In the genomic region with DNA sequence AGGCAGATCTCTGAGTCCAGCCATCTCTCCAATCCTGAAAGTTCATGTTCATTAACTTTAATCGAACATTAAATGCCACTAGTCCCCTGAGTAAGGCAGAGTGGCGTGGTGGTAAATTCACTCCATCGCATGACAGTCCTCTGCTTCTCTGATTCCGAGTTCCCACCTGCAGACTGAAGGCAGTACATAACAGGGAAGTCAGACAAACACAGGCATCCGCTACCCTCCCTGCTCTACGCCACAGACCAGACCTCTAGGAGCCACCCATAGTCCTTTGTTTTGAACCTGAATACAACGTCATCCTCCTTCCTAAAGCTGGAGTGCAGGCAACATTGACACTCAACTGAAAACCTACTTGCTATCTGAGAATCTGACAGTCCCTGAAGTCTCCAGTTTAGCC, we compare ENCODE assay signal across 26 mouse cellular contexts. TPM values are rescaled to one million over a fixed set of nuclear protein-coding genes. Genes with fewer than 3 reads are reported as not detected.
A peak's percentile ranks its signal among the peaks of the same experiment; 100 is the strongest.
DNase-seq lines count a peak whose midpoint lies in the region; ATAC-seq and TF ChIP-seq lines count a peak whose summit lies in the region.
"Had no signal": no experiment of that assay in that cellular context is flagged by ENCODE, and none has a peak within 500 bp of the region (broad histone marks: within the 10 kb centered on the region; RNA-seq: fewer than 3 reads in every experiment).

No protein-coding gene starts in this region.

- 74% methylated on average over 7 of the region's 7 CpGs for WGBS in forebrain, embryonic 10.5 days
- 72% methylated on average over 7 of the region's 7 CpGs for WGBS in forebrain, embryonic 14.5 days
- 68% methylated on average over 7 of the region's 7 CpGs for whole genome bisulfite sequencing in hindbrain, embryonic 10.5 days
- 68% methylated on average over 7 of the region's 7 CpGs for WGBS in hindbrain, embryonic 12.5 days
- WGBS in limb, embryonic 10.5 days, result 81% methylated on average over 7 of the region's 7 CpGs

- peaks cover 8% of the 10 kb centered on the region; the same call in 1 of the 2 replicates for H3K9me3 ChIP-seq in forebrain, embryonic 10.5 days
- H3K9me3 ChIP-seq in forebrain, embryonic 14.5 days (replicated peaks; ENCODE audit: control insufficient read depth, low read length), result no peaks in the 10 kb centered on the region
- H3K9me3 ChIP-seq in hindbrain, embryonic 10.5 days, result peaks cover 8% of the 10 kb centered on the region; the same call in 1 of the 2 replicates
- no peaks in the 10 kb centered on the region for H3K9me3 ChIP-seq in hindbrain, embryonic 12.5 days (replicated peaks)
- peaks cover 6% of the 10 kb centered on the region for H3K9me3 ChIP-seq in E14TG2a.4 (ENCODE audit: low read length)
- H3K9me3 ChIP-seq in limb, embryonic 10.5 days (replicated peaks), result no peaks in the 10 kb centered on the region
- H3K9me3 ChIP-seq: embryonic facial prominence, embryonic 13.5 days; heart, embryonic 12.5 days; intestine, embryonic 15.5 days; limb, embryonic 13.5 days; midbrain, embryonic 15.5 days had no signal

- H3K27ac ChIP-seq in forebrain, embryonic 10.5 days, result peak overlapping the region; percentile 51; the same call in 1 of the 2 replicates
- H3K27ac ChIP-seq in forebrain, embryonic 14.5 days (ENCODE audit: low read depth, low read length), result no peak overlapping the region
- H3K27ac ChIP-seq in hindbrain, embryonic 10.5 days, result peak overlapping the region; percentile 71; the same call in 1 of the 2 replicates
- H3K27ac ChIP-seq in hindbrain, embryonic 12.5 days, result no peak overlapping the region
- peak overlapping the region; percentile 46; the same call in 1 of the 2 replicates for H3K27ac ChIP-seq in limb, embryonic 10.5 days
- H3K27ac ChIP-seq: embryonic facial prominence, embryonic 13.5 days; hindbrain, postnatal 0 days; intestine, embryonic 15.5 days; layer of hippocampus, adult 2 months; left cerebral cortex, adult 2 months; limb, embryonic 13.5 days; liver, embryonic 12.5 days; midbrain, embryonic 15.5 days had no signal

- H3K4me1 ChIP-seq in forebrain, embryonic 10.5 days, result peaks cover 24% of the 10 kb centered on the region
- H3K4me1 ChIP-seq in forebrain, embryonic 14.5 days (ENCODE audit: control insufficient read depth, insufficient read depth, low read length), result no peaks in the 10 kb centered on the region
- H3K4me1 ChIP-seq in hindbrain, embryonic 10.5 days (replicated peaks), result peaks cover 16% of the 10 kb centered on the region
- peaks cover 4% of the 10 kb centered on the region for H3K4me1 ChIP-seq in hindbrain, embryonic 12.5 days
- peaks cover 53% of the 10 kb centered on the region for H3K4me1 ChIP-seq in E14TG2a.4 (replicated peaks; ENCODE audit: low read depth, low read length)
- H3K4me1 ChIP-seq in limb, embryonic 10.5 days, result peaks cover 11% of the 10 kb centered on the region
- H3K4me1 ChIP-seq: intestine, embryonic 15.5 days; midbrain, embryonic 15.5 days had no signal

- no peaks in the 10 kb centered on the region for H3K27me3 ChIP-seq in forebrain, embryonic 10.5 days (ENCODE audit: poor library complexity, severe bottlenecking)
- no peaks in the 10 kb centered on the region for H3K27me3 ChIP-seq in forebrain, embryonic 14.5 days (replicated peaks; ENCODE audit: control insufficient read depth, insufficient read depth, low read length)
- H3K27me3 ChIP-seq in hindbrain, embryonic 10.5 days (ENCODE audit: insufficient read depth, poor library complexity, severe bottlenecking), result no peaks in the 10 kb centered on the region
- no peaks in the 10 kb centered on the region for H3K27me3 ChIP-seq in hindbrain, embryonic 12.5 days
- no peaks in the 10 kb centered on the region for H3K27me3 ChIP-seq in E14TG2a.4 (ENCODE audit: insufficient read depth, low read length)
- no peaks in the 10 kb centered on the region for H3K27me3 ChIP-seq in limb, embryonic 10.5 days (ENCODE audit: low read depth, poor library complexity, severe bottlenecking)
- H3K27me3 ChIP-seq: CH12.LX; embryonic facial prominence, embryonic 13.5 days; heart, embryonic 12.5 days; intestine, embryonic 15.5 days; limb, embryonic 13.5 days; liver, embryonic 12.5 days; midbrain, embryonic 15.5 days; Patski had no signal

- no peak overlapping the region for H3K4me3 ChIP-seq in forebrain, embryonic 10.5 days
- H3K4me3 ChIP-seq in forebrain, embryonic 14.5 days (ENCODE audit: low read depth, low read length), result no peak overlapping the region
- no peak overlapping the region for H3K4me3 ChIP-seq in hindbrain, embryonic 10.5 days
- no peak overlapping the region for H3K4me3 ChIP-seq in hindbrain, embryonic 12.5 days
- 0 out of 2 replicates have a peak overlapping the region, but pooled peaks have one; percentile 11 for H3K4me3 ChIP-seq in E14TG2a.4 (replicated peaks; ENCODE audit: low read length)
- H3K4me3 ChIP-seq in limb, embryonic 10.5 days, result no peak overlapping the region
- H3K4me3 ChIP-seq: embryonic facial prominence, embryonic 13.5 days; heart, embryonic 12.5 days; intestine, embryonic 15.5 days; layer of hippocampus, adult 2 months; left cerebral cortex, adult 2 months; limb, embryonic 13.5 days; liver, embryonic 12.5 days; midbrain, embryonic 15.5 days had no signal

- no peak for DNase-seq in forebrain, embryonic 10.5 days (ENCODE audit: extremely low spot score, low spot score)
- DNase-seq in forebrain, embryonic 14.5 days (ENCODE audit: low spot score), result no peak
- no peak for DNase-seq in hindbrain, embryonic 10.5 days (ENCODE audit: low spot score)
- no peak for DNase-seq in limb, embryonic 10.5 days (ENCODE audit: low spot score)
- no peak for DNase-seq in ovary, postnatal 10 days (ENCODE audit: low spot score)
- DNase-seq: adrenal gland, postnatal 14 days; cerebellum, adult 11 months; cerebellum, adult 9-10 months; cerebellum, postnatal 36 days; kidney, adult 2 months; kidney, postnatal 36 days; thymus, postnatal 4 days had no signal

- H3K4me2 ChIP-seq in forebrain, embryonic 14.5 days (ENCODE audit: low read length), result no peak overlapping the region
- no peak overlapping the region for H3K4me2 ChIP-seq in hindbrain, embryonic 12.5 days (replicated peaks)
- H3K4me2 ChIP-seq: embryonic facial prominence, embryonic 13.5 days; heart, embryonic 12.5 days; intestine, embryonic 15.5 days; limb, embryonic 13.5 days; liver, embryonic 12.5 days; midbrain, embryonic 15.5 days had no signal

- TF ChIP-seq CTCF in E14TG2a.4 (conservative IDR thresholded peaks at IDR 0.05; ENCODE audit: low read length), result no peak

- ATAC-seq in forebrain, embryonic 14.5 days, result no peak
- ATAC-seq in hindbrain, embryonic 12.5 days (ENCODE audit: low FRiP score), result no peak
- no peak for ATAC-seq in frontal cortex, adult (ENCODE audit: low TSS enrichment)
- ATAC-seq: hindbrain, postnatal 0 days; intestine, embryonic 15.5 days; liver, embryonic 12.5 days; midbrain, embryonic 15.5 days had no signal

- H3K9ac ChIP-seq in forebrain, embryonic 14.5 days (ENCODE audit: low read length), result no peak overlapping the region
- no peak overlapping the region for H3K9ac ChIP-seq in hindbrain, embryonic 12.5 days
- H3K9ac ChIP-seq: embryonic facial prominence, embryonic 13.5 days; heart, embryonic 12.5 days; intestine, embryonic 15.5 days; limb, embryonic 13.5 days; liver, embryonic 12.5 days; midbrain, embryonic 15.5 days had no signal

- peaks cover 7% of the 10 kb centered on the region for H3K36me3 ChIP-seq in forebrain, embryonic 10.5 days (replicated peaks)
- 0 out of 2 replicates have a peak, but pooled peaks cover 4% of the 10 kb centered on the region for H3K36me3 ChIP-seq in forebrain, embryonic 14.5 days (ENCODE audit: control insufficient read depth, insufficient read depth, low read length)
- H3K36me3 ChIP-seq in hindbrain, embryonic 10.5 days, result peaks cover 9% of the 10 kb centered on the region; the same call in 1 of the 2 replicates
- H3K36me3 ChIP-seq in hindbrain, embryonic 12.5 days, result no peaks in the 10 kb centered on the region
- H3K36me3 ChIP-seq in E14TG2a.4 (ENCODE audit: insufficient read depth, low read length), result no peaks in the 10 kb centered on the region
- H3K36me3 ChIP-seq in limb, embryonic 10.5 days, result no peaks in the 10 kb centered on the region
- H3K36me3 ChIP-seq: embryonic facial prominence, embryonic 13.5 days; intestine, embryonic 15.5 days; limb, embryonic 13.5 days; midbrain, embryonic 15.5 days had no signal

RNA-seq across cellular contexts. Expression of a gene that starts 12.9 kb away (rescaled TPM):
- polyA plus RNA-seq in forebrain, embryonic 10.5 days (2016; fragmentation: Nextera tagmentation; extraction: Ambion mirVana), result 40.8 and 41.0 TPM in 2 replicates
- 41.7 and 46.9 TPM in 2 replicates for polyA plus RNA-seq in forebrain, embryonic 14.5 days (2014; fragmentation: Nextera tagmentation; extraction: Ambion mirVana)
- polyA plus RNA-seq in hindbrain, embryonic 10.5 days (2016; fragmentation: Nextera tagmentation; extraction: Ambion mirVana), result 39.2 and 41.6 TPM in 2 replicates
- polyA plus RNA-seq in hindbrain, embryonic 12.5 days (2016; fragmentation: Nextera tagmentation; extraction: Ambion mirVana), result 57.8 and 63.1 TPM in 2 replicates
- 31.6 and 41.5 TPM in 2 replicates for polyA plus RNA-seq in limb, embryonic 10.5 days (2016; fragmentation: Nextera tagmentation; extraction: Ambion mirVana)

RNA-seq across cellular contexts. Expression of a gene that starts 13.7 kb away (rescaled TPM):
- polyA plus RNA-seq in forebrain, embryonic 10.5 days (2016; fragmentation: Nextera tagmentation; extraction: Ambion mirVana), result 40.3 and 41.7 TPM in 2 replicates
- polyA plus RNA-seq in forebrain, embryonic 14.5 days (2014; fragmentation: Nextera tagmentation; extraction: Ambion mirVana), result 44.3 and 51.6 TPM in 2 replicates
- 38.6 and 48.6 TPM in 2 replicates for polyA plus RNA-seq in hindbrain, embryonic 10.5 days (2016; fragmentation: Nextera tagmentation; extraction: Ambion mirVana)
- polyA plus RNA-seq in hindbrain, embryonic 12.5 days (2016; fragmentation: Nextera tagmentation; extraction: Ambion mirVana), result 49.2 and 50.1 TPM in 2 replicates
- polyA plus RNA-seq in limb, embryonic 10.5 days (2016; fragmentation: Nextera tagmentation; extraction: Ambion mirVana), result 29.7 and 33.0 TPM in 2 replicates

Comparison
In these comparisons a context has a peak if more than half of its experiments do, and no peak if none do; other contexts are left out.
1. H3K27ac ChIP-seq: peak in forebrain, embryonic 10.5 days (single experiment), hindbrain, embryonic 10.5 days (single experiment) and limb, embryonic 10.5 days (single experiment); none in forebrain, embryonic 14.5 days (single experiment) and hindbrain, embryonic 12.5 days (single experiment).